Mouse (Mus musculus): Measurements from ENCODE around the gene Irs2.

- TF ChIP-seq CTCF (IDR thresholded peaks at IDR 0.05; ENCODE audit: low read depth, low read length) (no peak), POLR2A (IDR thresholded peaks at IDR 0.05; ENCODE audit: borderline replicate concordance, low read depth, low read length) (no peak)
Measured at GRCm38 (mm10) chr8:10957292-10957955, 50.8 kb downstream of the Irs2 start.

Measured in bone marrow macrophage, adult 2 months (primary cell).